ENCODE assay signal across 11 mouse cellular contexts in the genomic region with DNA sequence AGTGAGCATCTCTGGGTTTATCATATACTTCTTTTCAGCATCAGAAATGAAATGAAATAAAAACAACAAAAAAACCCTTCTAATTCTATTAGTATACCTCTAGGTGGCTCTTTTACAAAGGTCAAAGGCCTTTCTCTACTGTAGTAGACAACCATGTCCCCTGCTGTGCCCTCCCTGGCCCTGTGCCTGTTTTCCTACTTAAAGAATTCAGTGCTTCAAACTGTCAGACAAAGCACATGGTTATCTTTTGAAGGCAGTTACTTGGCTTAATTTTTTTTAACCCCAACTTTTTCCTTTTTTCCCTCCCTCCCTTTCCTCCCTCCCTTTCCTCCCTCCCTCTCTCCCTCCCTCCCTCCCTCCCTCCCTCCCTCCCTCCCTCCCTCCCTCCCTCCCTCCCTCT. TPM values are rescaled to one million over a fixed set of nuclear protein-coding genes. Genes with fewer than 3 reads are reported as not detected.
DNase-seq lines count a peak whose midpoint lies in the region; TF ChIP-seq lines count a peak whose summit lies in the region.
"Had no signal": no experiment of that assay in that cellular context is flagged by ENCODE, and none has a peak within 500 bp of the region (broad histone marks: within the 10 kb centered on the region; RNA-seq: fewer than 3 reads in every experiment).

No protein-coding gene starts in this region.

- TF ChIP-seq CTCF in brain, embryonic 14.5 days (IDR thresholded peaks at IDR 0.05; ENCODE audit: borderline replicate concordance, extremely low read depth, insufficient read depth, insufficient read length): no peak

- TF ChIP-seq POLR2A in brain, embryonic 14.5 days (IDR thresholded peaks at IDR 0.05; ENCODE audit: borderline replicate concordance, extremely low read depth, insufficient read depth, insufficient read length, poor library complexity, severe bottlenecking): no peak

- peak; percentile 31 for DNase-seq in kidney, postnatal 10 days
- DNase-seq in kidney, adult 9 months: no peak
- peak; percentile 19 for DNase-seq in NIH3T3 (ENCODE audit: low read depth)
- DNase-seq in brain, embryonic 14.5 days (ENCODE audit: low read depth): peak; percentile 17
- peak; percentile 69 to 87 for DNase-seq in cerebellum, postnatal 25 days
- DNase-seq in embryo, embryonic 11 days: no peak
- DNase-seq in natural killer cell, adult 2 months (ENCODE audit: low spot score in 2 of 2): no peak
- DNase-seq: adrenal gland, postnatal 25 days; lung, postnatal 14 days; right cerebral cortex, postnatal 25 days; thymus, postnatal 25 days had no signal

RNA-seq across cellular contexts. Expression of gene Trp53inp2, which starts 19.4 kb away (rescaled TPM):
- 145 and 159 TPM in 2 replicates for polyA plus RNA-seq in brain, embryonic 14.5 days (2012; rRNA removed)

RNA-seq across cellular contexts. Expression of gene Pigu, which starts 43.0 kb away (rescaled TPM):
- 62.0 and 71.9 TPM in 2 replicates for polyA plus RNA-seq in brain, embryonic 14.5 days (2012; rRNA removed)

Comparison
In these comparisons a context has a peak if more than half of its experiments do, and no peak if none do; other contexts are left out.
1. DNase-seq: peak in kidney, postnatal 10 days (single experiment), NIH3T3 (single experiment), brain, embryonic 14.5 days (single experiment) and cerebellum, postnatal 25 days (2 of 2); none in kidney, adult 9 months (single experiment), embryo, embryonic 11 days (single experiment) and natural killer cell, adult 2 months (0 of 2).